Mouse (Mus musculus): ENCODE measurements around the gene Gcm1. TPM values are rescaled to one million over a fixed set of nuclear protein-coding genes. Genes with fewer than 3 reads are reported as not detected.

The Gcm1 gene
- not detected in 2 replicates for polyA plus RNA-seq (2021; fragmentation: Nextera tagmentation)
- long read RNA-seq, experiment 1, result 0 reads
- long read RNA-seq, experiment 2, result 0 reads

DNA sequence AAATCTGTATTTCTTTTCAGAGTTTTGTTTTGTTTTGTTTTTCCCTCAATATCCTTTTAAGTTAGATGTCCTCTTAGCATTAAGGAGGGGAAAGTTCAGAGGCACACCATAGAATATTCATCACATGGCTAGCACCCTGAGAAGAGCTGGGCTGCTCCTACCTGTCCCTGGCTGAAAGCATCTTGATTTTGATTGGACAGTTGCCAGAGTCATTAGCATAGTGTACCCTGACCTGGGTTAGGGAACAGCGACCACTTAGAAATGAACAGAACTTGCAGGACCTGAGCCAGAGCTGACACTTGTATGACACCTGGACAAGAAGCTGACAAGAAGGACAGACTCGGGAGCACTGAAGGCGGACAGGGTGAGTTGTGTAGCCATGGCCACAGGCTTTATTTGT, at the start of gene Gcm1:
Gene Gcm1 (plus strand): TSS at position 248 of the 400 bp plus-strand sequence.

GRCm38 (mm10) chr9:78108796-78109239, 57.1 kb downstream of the Gcm1 start, which contains the start of the genes Fbxo9 and Ick:
TSS of gene Fbxo9 (minus strand) at chr9:78109065.
TSS of gene Ick (plus strand) at chr9:78109192.

Other genes starting within 250 kb of the Gcm1 start
- gene Elovl5, start 134.6 kb upstream of the Gcm1 start, polyA plus RNA-seq (2021; fragmentation: Nextera tagmentation), result 37.8 and 72.7 TPM in 2 replicates
- gene Fbxo9, start 57.1 kb downstream of the Gcm1 start, polyA plus RNA-seq (2021; fragmentation: Nextera tagmentation), result 85.5 and 115 TPM in 2 replicates
- 9.2 and 9.6 TPM in 2 replicates for gene Ick, start 57.3 kb downstream of the Gcm1 start, polyA plus RNA-seq (2021; fragmentation: Nextera tagmentation)
- 105 and 108 TPM in 2 replicates for gene Gsta4, start 130.8 kb downstream of the Gcm1 start, polyA plus RNA-seq (2021; fragmentation: Nextera tagmentation)
- not detected in 2 replicates for gene Gsta1, start 178.7 kb downstream of the Gcm1 start, polyA plus RNA-seq (2021; fragmentation: Nextera tagmentation)
- gene Gm3776, start 205.2 kb downstream of the Gcm1 start, polyA plus RNA-seq (2021; fragmentation: Nextera tagmentation), result not detected in 2 replicates
- gene Gm10639, start 238.0 kb downstream of the Gcm1 start, polyA plus RNA-seq (2021; fragmentation: Nextera tagmentation), result 0.19 TPM in 1 of 2 replicates, not detected in the other

Data from left cerebral cortex, adult 6 months (tissue).